Mouse (Mus musculus): Measurements from ENCODE around the gene Grin2a. TPM values are rescaled to one million over a fixed set of nuclear protein-coding genes. Genes with fewer than 3 reads are reported as not detected.

The Grin2a gene
- polyA plus RNA-seq, 1 experiment from 2014 or later, result not detected

GRCm38 (mm10) chr16:9985041-9985440 is 10.3 kb downstream of the Grin2a start:
- Histone ChIP-seq H3K4me2 (ENCODE audit: low read depth, low read length) (no peak overlapping the region), H3K4me3 (ENCODE audit: low read depth, low read length) (no peak overlapping the region), H3K9ac (ENCODE audit: low read depth, low read length) (no peak overlapping the region), H3K4me1 (ENCODE audit: control insufficient read depth, low read depth, low read length) (no peaks in the 10 kb centered on the region), H3K36me3 (ENCODE audit: control insufficient read depth, insufficient read depth) (no peaks in the 10 kb centered on the region), H3K27ac (ENCODE audit: low read length) (no peak overlapping the region), H3K27me3 (ENCODE audit: control insufficient read depth, insufficient read depth, low read depth, low read length) (no peaks in the 10 kb centered on the region), H3K9me3 (replicated peaks; ENCODE audit: control insufficient read depth, low read length) (no peaks in the 10 kb centered on the region)
- no peak for ATAC-seq (ENCODE audit: low read depth)
- 52% methylated on average over 3 of the region's 3 CpGs for WGBS (ENCODE audit: insufficient replicate concordance)

- Histone ChIP-seq H3K27me3 (ENCODE audit: control insufficient read depth, insufficient read depth, low read depth, low read length) (no peaks in the 10 kb centered on the region), H3K36me3 (ENCODE audit: control insufficient read depth, insufficient read depth) (no peaks in the 10 kb centered on the region), H3K4me1 (ENCODE audit: control insufficient read depth, low read depth, low read length) (no peaks in the 10 kb centered on the region), H3K4me3 (ENCODE audit: low read depth, low read length) (no peak overlapping the region), H3K27ac (ENCODE audit: low read length) (no peak overlapping the region), H3K9ac (ENCODE audit: low read depth, low read length) (no peak overlapping the region), H3K9me3 (replicated peaks; ENCODE audit: control insufficient read depth, low read length) (no peaks in the 10 kb centered on the region), H3K4me2 (ENCODE audit: low read depth, low read length) (no peak overlapping the region)
- WGBS (ENCODE audit: insufficient replicate concordance), result 53% methylated on average over 2 of the region's 2 CpGs
- ATAC-seq (ENCODE audit: low read depth), result no peak
Measured at GRCm38 (mm10) chr16:9980641-9981040, 14.7 kb downstream of the Grin2a start.

GRCm38 (mm10) chr16:9978173-9978572 is 17.2 kb downstream of the Grin2a start:
- WGBS (ENCODE audit: insufficient replicate concordance), result 53% methylated on average over 2 of the region's 2 CpGs
- no peaks in the 10 kb centered on the region for H3K4me1 ChIP-seq (ENCODE audit: control insufficient read depth, low read depth, low read length)
- H3K9ac ChIP-seq (ENCODE audit: low read depth, low read length), result no peak overlapping the region

GRCm38 (mm10) chr16:9972705-9973104 is 22.7 kb downstream of the Grin2a start:
- no peak overlapping the region for H3K9ac ChIP-seq (ENCODE audit: low read depth, low read length)
- H3K4me2 ChIP-seq (ENCODE audit: low read depth, low read length), result no peak overlapping the region
- H3K27me3 ChIP-seq (ENCODE audit: control insufficient read depth, insufficient read depth, low read depth, low read length), result no peaks in the 10 kb centered on the region
- WGBS (ENCODE audit: insufficient replicate concordance), result 72% methylated on average over 3 of the region's 3 CpGs
- no peak overlapping the region for H3K4me3 ChIP-seq (ENCODE audit: low read depth, low read length)
- no peak overlapping the region for H3K27ac ChIP-seq (ENCODE audit: low read length)
- no peak for ATAC-seq (ENCODE audit: low read depth)
- no peaks in the 10 kb centered on the region for H3K9me3 ChIP-seq (replicated peaks; ENCODE audit: control insufficient read depth, low read length)
- no peaks in the 10 kb centered on the region for H3K36me3 ChIP-seq (ENCODE audit: control insufficient read depth, insufficient read depth)
- no peaks in the 10 kb centered on the region for H3K4me1 ChIP-seq (ENCODE audit: control insufficient read depth, low read depth, low read length)

More at GRCm38 (mm10) chr16:9978173-9978572, 17.2 kb downstream of the Grin2a start:
- Histone ChIP-seq H3K9me3 (replicated peaks; ENCODE audit: control insufficient read depth, low read length) (no peaks in the 10 kb centered on the region), H3K4me2 (ENCODE audit: low read depth, low read length) (no peak overlapping the region), H3K27me3 (ENCODE audit: control insufficient read depth, insufficient read depth, low read depth, low read length) (no peaks in the 10 kb centered on the region), H3K4me3 (ENCODE audit: low read depth, low read length) (no peak overlapping the region), H3K36me3 (ENCODE audit: control insufficient read depth, insufficient read depth) (no peaks in the 10 kb centered on the region), H3K27ac (ENCODE audit: low read length) (no peak overlapping the region)
- ATAC-seq (ENCODE audit: low read depth), result no peak

GRCm38 (mm10) chr16:9964469-9964868 is 30.9 kb downstream of the Grin2a start:
- no peaks in the 10 kb centered on the region for H3K9me3 ChIP-seq (replicated peaks; ENCODE audit: control insufficient read depth, low read length)
- no peak overlapping the region for H3K9ac ChIP-seq (ENCODE audit: low read depth, low read length)
- no peak overlapping the region for H3K4me2 ChIP-seq (ENCODE audit: low read depth, low read length)
- no peak for ATAC-seq (ENCODE audit: low read depth)
- no peak overlapping the region for H3K4me3 ChIP-seq (ENCODE audit: low read depth, low read length)
- H3K4me1 ChIP-seq (ENCODE audit: control insufficient read depth, low read depth, low read length), result no peaks in the 10 kb centered on the region
- H3K27me3 ChIP-seq (ENCODE audit: control insufficient read depth, insufficient read depth, low read depth, low read length), result no peaks in the 10 kb centered on the region
- no peaks in the 10 kb centered on the region for H3K36me3 ChIP-seq (ENCODE audit: control insufficient read depth, insufficient read depth)
- H3K27ac ChIP-seq (ENCODE audit: low read length), result no peak overlapping the region
- WGBS (ENCODE audit: insufficient replicate concordance), result 19% methylated on average over 6 of the region's 6 CpGs

GRCm38 (mm10) chr16:9962482-9962881 is 32.9 kb downstream of the Grin2a start:
- no peaks in the 10 kb centered on the region for H3K27me3 ChIP-seq (ENCODE audit: control insufficient read depth, insufficient read depth, low read depth, low read length)
- H3K9ac ChIP-seq (ENCODE audit: low read depth, low read length), result no peak overlapping the region
- 65% methylated on average over 1 of the region's 1 CpGs for WGBS (ENCODE audit: insufficient replicate concordance)
- no peak for ATAC-seq (ENCODE audit: low read depth)
- no peaks in the 10 kb centered on the region for H3K9me3 ChIP-seq (replicated peaks; ENCODE audit: control insufficient read depth, low read length)
- no peak overlapping the region for H3K4me3 ChIP-seq (ENCODE audit: low read depth, low read length)
- no peak overlapping the region for H3K4me2 ChIP-seq (ENCODE audit: low read depth, low read length)
- H3K36me3 ChIP-seq (ENCODE audit: control insufficient read depth, insufficient read depth), result no peaks in the 10 kb centered on the region
- H3K4me1 ChIP-seq (ENCODE audit: control insufficient read depth, low read depth, low read length), result no peaks in the 10 kb centered on the region
- no peak overlapping the region for H3K27ac ChIP-seq (ENCODE audit: low read length)

GRCm38 (mm10) chr16:9959340-9959739 is 36.0 kb downstream of the Grin2a start:
- WGBS (ENCODE audit: insufficient replicate concordance), result 32% methylated on average over 1 of the region's 1 CpGs
- Histone ChIP-seq H3K9me3 (replicated peaks; ENCODE audit: control insufficient read depth, low read length) (no peaks in the 10 kb centered on the region), H3K27ac (ENCODE audit: low read length) (no peak overlapping the region), H3K4me2 (ENCODE audit: low read depth, low read length) (no peak overlapping the region), H3K36me3 (ENCODE audit: control insufficient read depth, insufficient read depth) (no peaks in the 10 kb centered on the region), H3K4me3 (ENCODE audit: low read depth, low read length) (no peak overlapping the region), H3K9ac (ENCODE audit: low read depth, low read length) (no peak overlapping the region), H3K27me3 (ENCODE audit: control insufficient read depth, insufficient read depth, low read depth, low read length) (no peaks in the 10 kb centered on the region), H3K4me1 (ENCODE audit: control insufficient read depth, low read depth, low read length) (no peaks in the 10 kb centered on the region)
- no peak for ATAC-seq (ENCODE audit: low read depth)

- Histone ChIP-seq H3K27ac (ENCODE audit: low read length) (no peak overlapping the region), H3K27me3 (ENCODE audit: control insufficient read depth, insufficient read depth, low read depth, low read length) (no peaks in the 10 kb centered on the region), H3K4me2 (ENCODE audit: low read depth, low read length) (no peak overlapping the region), H3K4me1 (ENCODE audit: control insufficient read depth, low read depth, low read length) (no peaks in the 10 kb centered on the region), H3K9me3 (replicated peaks; ENCODE audit: control insufficient read depth, low read length) (no peaks in the 10 kb centered on the region), H3K36me3 (ENCODE audit: control insufficient read depth, insufficient read depth) (no peaks in the 10 kb centered on the region), H3K4me3 (ENCODE audit: low read depth, low read length) (no peak overlapping the region), H3K9ac (ENCODE audit: low read depth, low read length) (no peak overlapping the region)
- no peak for ATAC-seq (ENCODE audit: low read depth)
- 30% methylated on average over 5 of the region's 5 CpGs for WGBS (ENCODE audit: insufficient replicate concordance)
Measured at GRCm38 (mm10) chr16:9954266-9954665, 41.1 kb downstream of the Grin2a start.

- no peak for ATAC-seq (ENCODE audit: low read depth)
- 64% methylated on average over 5 of the region's 5 CpGs for WGBS (ENCODE audit: insufficient replicate concordance)
Measured at GRCm38 (mm10) chr16:9953396-9953831, 41.9 kb downstream of the Grin2a start.

More at GRCm38 (mm10) chr16:9953396-9953831, 41.9 kb downstream of the Grin2a start:
- Histone ChIP-seq H3K4me2 (ENCODE audit: low read depth, low read length) (no peak overlapping the region), H3K27ac (ENCODE audit: low read length) (no peak overlapping the region), H3K4me3 (ENCODE audit: low read depth, low read length) (no peak overlapping the region), H3K9ac (ENCODE audit: low read depth, low read length) (no peak overlapping the region), H3K36me3 (ENCODE audit: control insufficient read depth, insufficient read depth) (no peaks in the 10 kb centered on the region), H3K27me3 (ENCODE audit: control insufficient read depth, insufficient read depth, low read depth, low read length) (no peaks in the 10 kb centered on the region), H3K9me3 (replicated peaks; ENCODE audit: control insufficient read depth, low read length) (no peaks in the 10 kb centered on the region), H3K4me1 (ENCODE audit: control insufficient read depth, low read depth, low read length) (no peaks in the 10 kb centered on the region)

Data from liver, embryonic 16.5 days (tissue).